Mouse (Mus musculus) megakaryocyte progenitor cell, adult 5-6 weeks (primary cell): ENCODE data around the gene Ssr1. TPM values are rescaled to one million over a fixed set of nuclear protein-coding genes. Genes with fewer than 3 reads are reported as not detected.

Experiments
- ATAC-seq: replicated peaks from 2 replicates; pipeline ENCODE4 v1.8.0; 2016; ENCODE audit warnings: mild to moderate bottlenecking, moderate TSS enrichment, inconsistent platforms; ENCODE audit not compliant: poor library complexity
- total RNA-seq, 2 experiments: library from RNA; stranded (forward) in 1 of 2; stranded (reverse) in 1 of 2; fragments of 157-497, 149-512 nt in 1 of 2; fragments of 200-1000 nt in 1 of 2; gene quantifications; 2 replicates each; pipeline versions ENCODE4 v1.2.3 to v1.2.4; 2015 to 2017

The Ssr1 gene
- total RNA-seq, 2 experiments from 2014 or later: 186 to 247 TPM

GRCm38 (mm10) chr13:37923643-37924460, 70.2 kb downstream of the Ssr1 start:
- no peak; the same call in 1 of the 2 replicates for ATAC-seq

GRCm38 (mm10) chr13:37923091-37923490, 70.9 kb downstream of the Ssr1 start:
- ATAC-seq: no peak

DNA sequence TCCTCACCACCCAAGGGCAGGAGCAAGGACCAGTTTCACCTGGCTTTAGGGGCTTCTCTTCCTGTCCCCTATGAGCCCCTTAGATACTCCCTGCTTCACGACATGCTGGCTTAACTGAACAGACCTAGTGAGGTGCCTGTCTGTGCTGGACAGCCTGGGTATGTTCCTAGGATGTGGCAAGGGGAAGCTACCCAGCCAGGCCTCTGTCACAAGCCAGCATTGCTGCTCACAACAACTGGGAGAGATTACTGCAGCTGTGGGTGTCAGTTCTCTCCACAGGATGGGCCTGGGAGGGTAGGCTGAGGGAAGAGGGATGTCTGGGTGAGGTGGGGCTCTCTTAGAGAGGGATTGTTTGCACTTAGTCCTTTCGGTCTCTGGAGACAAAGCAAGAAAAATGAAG, 73.3 kb downstream of the Ssr1 start:
- no peak for ATAC-seq

DNA sequence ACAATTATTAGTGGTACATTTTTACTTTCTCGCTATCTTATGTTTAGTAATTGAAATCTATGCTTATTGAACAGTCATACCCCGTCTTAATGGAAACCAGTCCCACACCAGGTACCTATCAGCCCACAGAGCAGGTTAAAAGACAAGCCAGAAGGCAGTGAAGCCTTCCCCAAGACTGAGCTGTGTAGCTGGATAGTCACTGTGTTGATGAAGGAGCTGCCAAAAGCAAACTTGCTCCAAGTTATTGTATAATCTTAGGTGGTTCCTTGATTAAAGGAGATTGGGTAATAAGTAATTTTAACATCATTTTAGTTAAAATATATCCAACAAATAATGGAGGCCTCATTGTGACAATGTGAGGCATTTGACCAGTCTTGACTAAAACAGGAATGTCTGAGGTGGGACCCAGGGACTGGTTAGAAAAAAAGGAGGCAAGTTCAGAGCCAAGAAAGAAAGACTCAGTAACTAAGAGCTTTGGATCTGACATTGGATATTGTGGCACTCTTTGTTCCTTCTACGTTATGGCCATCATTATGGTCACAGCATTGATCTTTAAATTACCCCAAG, 74.2 kb downstream of the Ssr1 start:
- ATAC-seq: no peak

- no peak for ATAC-seq
These were observed 75.4 kb downstream of the Ssr1 start for GRCm38 (mm10) chr13:37918336-37919261.

Other genes with a start within 250 kb of the Ssr1 start
- 58.0 and 62.9 TPM in 2 replicates for gene Rreb1, start 215.8 kb downstream of the Ssr1 start, total RNA-seq (2015)
- gene Rreb1, start 215.8 kb downstream of the Ssr1 start, total RNA-seq (2017): 14.7 and 19.4 TPM in 2 replicates
- 52.8 and 69.9 TPM in 2 replicates for gene Riok1, start 42.8 kb upstream of the Ssr1 start, total RNA-seq (2015)
- gene Riok1, start 42.8 kb upstream of the Ssr1 start, total RNA-seq (2017): 91.1 and 120 TPM in 2 replicates
- 0.44 and 1.1 TPM in 2 replicates for gene Cage1, start 42.9 kb upstream of the Ssr1 start, total RNA-seq (2015)
- 1.5 and 1.8 TPM in 2 replicates for gene Cage1, start 42.9 kb upstream of the Ssr1 start, total RNA-seq (2017)
- 0.37 and 0.64 TPM in 2 replicates for gene Dsp, start 157.1 kb upstream of the Ssr1 start, total RNA-seq (2015)
- 0.95 and 1.0 TPM in 2 replicates for gene Dsp, start 157.1 kb upstream of the Ssr1 start, total RNA-seq (2017)
- 63.3 and 73.8 TPM in 2 replicates for gene Snrnp48, start 210.7 kb upstream of the Ssr1 start, total RNA-seq (2015)
- 65.3 and 112 TPM in 2 replicates for gene Snrnp48, start 210.7 kb upstream of the Ssr1 start, total RNA-seq (2017)